Mouse (Mus musculus): Measurements from ENCODE around the gene Zbtb8a. TPM values are rescaled to one million over a fixed set of nuclear protein-coding genes. Genes with fewer than 3 reads are reported as not detected.
"Not testable (repeated sequence)": the region's sequence is repeated elsewhere in the genome, so short reads cannot be mapped to it uniquely, and the experiment has no call there.

Zbtb8a gene
- total RNA-seq, 2 experiments from 2014 or later: 7.8 to 8.0 TPM

GRCm38 (mm10) chr4:129379805-129380204 is 1.9 kb upstream of the Zbtb8a start:
- no peak for DNase-seq (ENCODE audit: low spot score in 2 of 2)

- peak; percentile 49 to 61 for DNase-seq (ENCODE audit: low spot score in 2 of 2)
These were observed 863 bp downstream of the Zbtb8a start for GRCm38 (mm10) chr4:129376961-129377545.

- no peak for DNase-seq (ENCODE audit: low spot score in 2 of 2)
These were observed 2.1 kb downstream of the Zbtb8a start for GRCm38 (mm10) chr4:129375821-129376220.

GRCm38 (mm10) chr4:129375000-129375399 is 2.9 kb downstream of the Zbtb8a start:
- DNase-seq (ENCODE audit: low spot score in 2 of 2): no peak

- no peak for DNase-seq (ENCODE audit: low spot score in 2 of 2)
These were observed 3.6 kb downstream of the Zbtb8a start for GRCm38 (mm10) chr4:129374219-129374755.

- no peak for DNase-seq (ENCODE audit: low spot score in 2 of 2)
These were observed 4.5 kb downstream of the Zbtb8a start for GRCm38 (mm10) chr4:129373202-129373976.

GRCm38 (mm10) chr4:129371391-129371790 is 6.5 kb downstream of the Zbtb8a start:
- no peak for DNase-seq (ENCODE audit: low spot score in 2 of 2)

- DNase-seq (ENCODE audit: low spot score in 2 of 2): no peak
These were observed 12.7 kb downstream of the Zbtb8a start for GRCm38 (mm10) chr4:129365224-129365623.

GRCm38 (mm10) chr4:129364379-129364778 is 13.5 kb downstream of the Zbtb8a start:
- DNase-seq (ENCODE audit: low spot score in 2 of 2): no peak

- no peak for DNase-seq (ENCODE audit: low spot score in 2 of 2)
These were observed 14.5 kb downstream of the Zbtb8a start for GRCm38 (mm10) chr4:129363463-129363862.

GRCm38 (mm10) chr4:129362771-129363170 is 15.1 kb downstream of the Zbtb8a start:
- no peak for DNase-seq (ENCODE audit: low spot score in 2 of 2)

GRCm38 (mm10) chr4:129362238-129362637 is 15.7 kb downstream of the Zbtb8a start:
- DNase-seq (ENCODE audit: low spot score in 2 of 2): not testable (repeated sequence)

GRCm38 (mm10) chr4:129357613-129358163 is 20.2 kb downstream of the Zbtb8a start:
- DNase-seq (ENCODE audit: low spot score in 2 of 2): no peak

GRCm38 (mm10) chr4:129354236-129354635 is 23.7 kb downstream of the Zbtb8a start:
- no peak for DNase-seq (ENCODE audit: low spot score in 2 of 2)

GRCm38 (mm10) chr4:129353176-129353575 is 24.7 kb downstream of the Zbtb8a start:
- no peak for DNase-seq (ENCODE audit: low spot score in 2 of 2)

- DNase-seq (ENCODE audit: low spot score in 2 of 2): peak; percentile 13 to 31
These were observed 26.8 kb downstream of the Zbtb8a start for GRCm38 (mm10) chr4:129351111-129351510.

GRCm38 (mm10) chr4:129350644-129351043 is 27.3 kb downstream of the Zbtb8a start:
- DNase-seq (ENCODE audit: low spot score in 2 of 2): peak; percentile 75 to 77

- DNase-seq (ENCODE audit: low spot score in 2 of 2): peak; percentile 12 to 30
These were observed 31.3 kb downstream of the Zbtb8a start for GRCm38 (mm10) chr4:129346481-129347154.

GRCm38 (mm10) chr4:129342705-129343104 is 35.2 kb downstream of the Zbtb8a start:
- DNase-seq (ENCODE audit: low spot score in 2 of 2): no peak

GRCm38 (mm10) chr4:129341888-129342287 is 36.0 kb downstream of the Zbtb8a start:
- DNase-seq (ENCODE audit: low spot score in 2 of 2): no peak

- no peak for DNase-seq (ENCODE audit: low spot score in 2 of 2)
These were observed 38.2 kb downstream of the Zbtb8a start for GRCm38 (mm10) chr4:129339743-129340142.

GRCm38 (mm10) chr4:129336291-129336690 is 41.6 kb downstream of the Zbtb8a start:
- DNase-seq (ENCODE audit: low spot score in 2 of 2): no peak

Measured in layer of hippocampus, postnatal 10 days (tissue).